Mouse (Mus musculus): ENCODE measurements around the gene Syt14. TPM values are rescaled to one million over a fixed set of nuclear protein-coding genes. Genes with fewer than 3 reads are reported as not detected.
A peak's percentile ranks its signal among the peaks of the same experiment; 100 is the strongest.

The Syt14 gene
- polyA plus RNA-seq, 1 experiment from 2014 or later, result 5.4 TPM

- no peak overlapping the region for H3K27ac ChIP-seq (ENCODE audit: low read length)
- no peak overlapping the region for H3K4me3 ChIP-seq (ENCODE audit: low read depth, low read length)
- no peak for ATAC-seq (ENCODE audit: low read depth)
- 40% methylated on average over 3 of the region's 3 CpGs for WGBS (ENCODE audit: insufficient replicate concordance)
- no peak overlapping the region for H3K9ac ChIP-seq (ENCODE audit: low read depth, low read length)
- H3K9me3 ChIP-seq (replicated peaks; ENCODE audit: control insufficient read depth, low read length), result no peaks in the 10 kb centered on the region
- H3K36me3 ChIP-seq (ENCODE audit: control insufficient read depth, insufficient read depth), result no peaks in the 10 kb centered on the region
- no peaks in the 10 kb centered on the region for H3K4me1 ChIP-seq (ENCODE audit: control insufficient read depth, low read depth, low read length)
- H3K27me3 ChIP-seq (ENCODE audit: control insufficient read depth, insufficient read depth, low read depth, low read length), result no peaks in the 10 kb centered on the region
- no peak overlapping the region for H3K4me2 ChIP-seq (ENCODE audit: low read depth, low read length)
Measured at GRCm38 (mm10) chr1:192864440-192864839, 171.1 kb downstream of the Syt14 start.

GRCm38 (mm10) chr1:192861305-192861960 lies 174.1 kb downstream of the Syt14 start:
- Histone ChIP-seq H3K27me3 (ENCODE audit: control insufficient read depth, insufficient read depth, low read depth, low read length) (peaks cover 12% of the 10 kb centered on the region), H3K9me3 (replicated peaks; ENCODE audit: control insufficient read depth, low read length) (no peaks in the 10 kb centered on the region), H3K4me3 (ENCODE audit: low read depth, low read length) (no peak overlapping the region), H3K36me3 (ENCODE audit: control insufficient read depth, insufficient read depth) (no peaks in the 10 kb centered on the region), H3K27ac (ENCODE audit: low read length) (no peak overlapping the region), H3K4me2 (ENCODE audit: low read depth, low read length) (no peak overlapping the region), H3K9ac (ENCODE audit: low read depth, low read length) (no peak overlapping the region), H3K4me1 (ENCODE audit: control insufficient read depth, low read depth, low read length) (no peaks in the 10 kb centered on the region)
- no peak for ATAC-seq (ENCODE audit: low read depth)
- WGBS (ENCODE audit: insufficient replicate concordance), result 56% methylated on average over 5 of the region's 5 CpGs

- 43% methylated on average over 6 of the region's 6 CpGs for WGBS (ENCODE audit: insufficient replicate concordance)
- H3K4me3 ChIP-seq (ENCODE audit: low read depth, low read length), result no peak overlapping the region
- ATAC-seq (ENCODE audit: low read depth), result no peak
- no peaks in the 10 kb centered on the region for H3K36me3 ChIP-seq (ENCODE audit: control insufficient read depth, insufficient read depth)
- H3K9me3 ChIP-seq (replicated peaks; ENCODE audit: control insufficient read depth, low read length), result no peaks in the 10 kb centered on the region
- no peak overlapping the region for H3K9ac ChIP-seq (ENCODE audit: low read depth, low read length)
- H3K4me2 ChIP-seq (ENCODE audit: low read depth, low read length), result no peak overlapping the region
- peaks cover 24% of the 10 kb centered on the region for H3K27me3 ChIP-seq (ENCODE audit: control insufficient read depth, insufficient read depth, low read depth, low read length)
- no peaks in the 10 kb centered on the region for H3K4me1 ChIP-seq (ENCODE audit: control insufficient read depth, low read depth, low read length)
- no peak overlapping the region for H3K27ac ChIP-seq (ENCODE audit: low read length)
Measured at GRCm38 (mm10) chr1:192860273-192860672, 175.3 kb downstream of the Syt14 start.

GRCm38 (mm10) chr1:192857582-192857981 lies 178.0 kb downstream of the Syt14 start:
- no peak overlapping the region for H3K4me2 ChIP-seq (ENCODE audit: low read depth, low read length)
- H3K27me3 ChIP-seq (ENCODE audit: control insufficient read depth, insufficient read depth, low read depth, low read length), result peaks cover 51% of the 10 kb centered on the region
- 75% methylated on average over 5 of the region's 5 CpGs for WGBS (ENCODE audit: insufficient replicate concordance)
- H3K27ac ChIP-seq (ENCODE audit: low read length), result no peak overlapping the region
- no peak overlapping the region for H3K9ac ChIP-seq (ENCODE audit: low read depth, low read length)
- no peak overlapping the region for H3K4me3 ChIP-seq (ENCODE audit: low read depth, low read length)
- H3K4me1 ChIP-seq (ENCODE audit: control insufficient read depth, low read depth, low read length), result no peaks in the 10 kb centered on the region
- ATAC-seq (ENCODE audit: low read depth), result no peak
- no peaks in the 10 kb centered on the region for H3K9me3 ChIP-seq (replicated peaks; ENCODE audit: control insufficient read depth, low read length)
- no peaks in the 10 kb centered on the region for H3K36me3 ChIP-seq (ENCODE audit: control insufficient read depth, insufficient read depth)

GRCm38 (mm10) chr1:192856931-192857330 lies 178.6 kb downstream of the Syt14 start:
- no peaks in the 10 kb centered on the region for H3K36me3 ChIP-seq (ENCODE audit: control insufficient read depth, insufficient read depth)
- H3K4me1 ChIP-seq (ENCODE audit: control insufficient read depth, low read depth, low read length), result no peaks in the 10 kb centered on the region
- ATAC-seq (ENCODE audit: low read depth), result no peak
- peaks cover 56% of the 10 kb centered on the region for H3K27me3 ChIP-seq (ENCODE audit: control insufficient read depth, insufficient read depth, low read depth, low read length)
- H3K4me3 ChIP-seq (ENCODE audit: low read depth, low read length), result no peak overlapping the region
- no peak overlapping the region for H3K9ac ChIP-seq (ENCODE audit: low read depth, low read length)
- WGBS (ENCODE audit: insufficient replicate concordance), result 55% methylated on average over 6 of the region's 6 CpGs
- H3K4me2 ChIP-seq (ENCODE audit: low read depth, low read length), result no peak overlapping the region
- no peaks in the 10 kb centered on the region for H3K9me3 ChIP-seq (replicated peaks; ENCODE audit: control insufficient read depth, low read length)
- no peak overlapping the region for H3K27ac ChIP-seq (ENCODE audit: low read length)

DNA sequence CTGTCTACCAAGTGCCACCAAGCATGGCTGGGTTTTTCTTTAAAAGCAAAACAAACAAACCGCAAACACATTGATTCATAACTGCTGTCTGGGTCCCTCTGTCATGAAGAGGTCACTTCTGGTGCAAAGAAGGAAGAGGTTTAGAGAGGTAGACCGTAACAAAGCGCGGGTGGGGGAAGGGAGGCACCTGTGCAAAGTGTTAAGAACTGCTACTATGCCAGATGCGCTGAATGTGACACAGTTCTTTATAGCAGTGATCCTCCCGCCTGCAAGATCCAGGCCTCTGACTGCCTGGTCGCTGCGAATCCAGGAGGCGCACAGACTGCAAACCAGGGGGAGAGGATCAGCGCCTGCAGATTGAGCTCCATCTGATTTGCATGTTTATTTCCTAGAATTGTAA lies 179.2 kb downstream of the Syt14 start:
- H3K4me1 ChIP-seq (ENCODE audit: control insufficient read depth, low read depth, low read length), result no peaks in the 10 kb centered on the region
- H3K36me3 ChIP-seq (ENCODE audit: control insufficient read depth, insufficient read depth), result no peaks in the 10 kb centered on the region
- ATAC-seq (ENCODE audit: low read depth), result no peak
- no peak overlapping the region for H3K9ac ChIP-seq (ENCODE audit: low read depth, low read length)
- WGBS (ENCODE audit: insufficient replicate concordance), result 17% methylated on average over 10 of the region's 10 CpGs
- no peak overlapping the region for H3K27ac ChIP-seq (ENCODE audit: low read length)
- H3K4me3 ChIP-seq (ENCODE audit: low read depth, low read length), result no peak overlapping the region
- H3K9me3 ChIP-seq (replicated peaks; ENCODE audit: control insufficient read depth, low read length), result no peaks in the 10 kb centered on the region
- peaks cover 61% of the 10 kb centered on the region for H3K27me3 ChIP-seq (ENCODE audit: control insufficient read depth, insufficient read depth, low read depth, low read length)
- H3K4me2 ChIP-seq (ENCODE audit: low read depth, low read length), result no peak overlapping the region

GRCm38 (mm10) chr1:192855474-192856230 lies 179.9 kb downstream of the Syt14 start, which contains the start of gene Sertad4:
TSS of gene Sertad4 (minus strand) at chr1:192855756.
- Histone ChIP-seq H3K4me2 (ENCODE audit: low read depth, low read length) (peak within 1 kb of the TSS; percentile 64), H3K36me3 (ENCODE audit: control insufficient read depth, insufficient read depth) (no peaks in the 10 kb centered on the region), H3K9ac (ENCODE audit: low read depth, low read length) (no peak within 1 kb of the TSS), H3K27ac (ENCODE audit: low read length) (no peak within 1 kb of the TSS), H3K4me3 (ENCODE audit: low read depth, low read length) (peak within 1 kb of the TSS; percentile 52), H3K9me3 (replicated peaks; ENCODE audit: control insufficient read depth, low read length) (no peaks in the 10 kb centered on the region), H3K4me1 (ENCODE audit: control insufficient read depth, low read depth, low read length) (no peaks in the 10 kb centered on the region), H3K27me3 (ENCODE audit: control insufficient read depth, insufficient read depth, low read depth, low read length) (peaks cover 69% of the 10 kb centered on the region)
- under 1% methylated on average over 58 of the region's 75 CpGs for WGBS (ENCODE audit: insufficient replicate concordance)
- no peak for ATAC-seq (ENCODE audit: low read depth)

GRCm38 (mm10) chr1:192854819-192855271 lies 180.7 kb downstream of the Syt14 start:
- Histone ChIP-seq H3K9ac (ENCODE audit: low read depth, low read length) (no peak overlapping the region), H3K4me2 (ENCODE audit: low read depth, low read length) (peak overlapping the region; percentile 64), H3K4me3 (ENCODE audit: low read depth, low read length) (peak overlapping the region; percentile 52), H3K9me3 (replicated peaks; ENCODE audit: control insufficient read depth, low read length) (no peaks in the 10 kb centered on the region), H3K4me1 (ENCODE audit: control insufficient read depth, low read depth, low read length) (no peaks in the 10 kb centered on the region), H3K27me3 (ENCODE audit: control insufficient read depth, insufficient read depth, low read depth, low read length) (peaks cover 73% of the 10 kb centered on the region), H3K27ac (ENCODE audit: low read length) (no peak overlapping the region), H3K36me3 (ENCODE audit: control insufficient read depth, insufficient read depth) (no peaks in the 10 kb centered on the region)
- WGBS (ENCODE audit: insufficient replicate concordance), result under 1% methylated on average over 39 of the region's 45 CpGs
- ATAC-seq (ENCODE audit: low read depth), result no peak

All from liver, embryonic 16.5 days (tissue).